Mouse (Mus musculus) bone marrow, adult 2 months (tissue): ENCODE data around the gene Sidt1. TPM values are rescaled to one million over a fixed set of nuclear protein-coding genes. Genes with fewer than 3 reads are reported as not detected.

Experiments
- H3K27ac ChIP-seq: fragments of 200-500 bp; 2 replicates; pipeline ENCODE4 v1.5.1; 2012; ENCODE audit warnings: low read depth, mild to moderate bottlenecking, control low read depth, inconsistent platforms, low read length; ENCODE audit not compliant: control insufficient read depth, poor library complexity, insufficient read depth
- H3K4me1 ChIP-seq: fragments of 200-500 bp; 2 replicates; pipeline ENCODE4 v1.6.1; 2011; ENCODE audit warnings: low read length; ENCODE audit not compliant: control insufficient read depth, insufficient read depth
- H3K4me3 ChIP-seq: fragments of 200-500 bp; replicated peaks from 2 replicates; pipeline ENCODE3; 2011; ENCODE audit warnings: mild to moderate bottlenecking, low read depth, low read length, control low read depth; ENCODE audit not compliant: control insufficient read depth
- CTCF ChIP-seq: fragments of 200-500 bp; IDR thresholded peaks from 2 replicates; pipeline ENCODE4 v1.5.1; 2011; ENCODE audit warnings: low read length, control low read depth; ENCODE audit not compliant: control insufficient read depth, insufficient read depth
- POLR2A ChIP-seq: fragments of 200-500 bp; IDR thresholded peaks from 2 replicates; pipeline ENCODE4 v1.6.1; 2011; ENCODE audit warnings: low read depth, mild to moderate bottlenecking, control low read depth, low read length, borderline replicate concordance; ENCODE audit not compliant: control insufficient read depth
- WGBS: fragments of 180-500 bp; shearing (Covaris S2); methylation state at CpG from one replicate; pipeline ENCODE4 v1.1.7; 2018; 5-methylcytosine and 5-hydroxymethylcytosine counted together
- polyA plus RNA-seq: library from polyadenylated mRNA; stranded (reverse); fragments of >200 nt; gene quantifications from 2 replicates; pipeline ENCODE4 v1.2.4, GENCODE M21; 2011; ENCODE audit warnings: low replicate concordance; ENCODE audit not compliant: missing spikeins, insufficient read depth, insufficient read length

Sidt1 gene
- polyA plus RNA-seq, 1 experiment: 3.6 TPM

- Histone ChIP-seq H3K4me3 (no peak overlapping the region), H3K4me1 (no peaks in the 10 kb centered on the region), H3K27ac (no peak overlapping the region)
- WGBS: 94% methylated on average over 9 of the region's 9 CpGs
- TF ChIP-seq CTCF: no peak
- no peak for TF ChIP-seq POLR2A
Measured at GRCm38 (mm10) chr16:44215513-44215912, 117.5 kb downstream of the Sidt1 start.

- H3K4me3 ChIP-seq: no peak overlapping the region
- 84% methylated on average over 7 of the region's 7 CpGs for WGBS
Measured at GRCm38 (mm10) chr16:44212703-44213102, 120.3 kb downstream of the Sidt1 start.

GRCm38 (mm10) chr16:44211054-44211414 is 122.0 kb downstream of the Sidt1 start:
- Histone ChIP-seq H3K4me1 (no peaks in the 10 kb centered on the region), H3K27ac (no peak overlapping the region), H3K4me3 (no peak overlapping the region)
- TF ChIP-seq CTCF (no peak), POLR2A (no peak)
- WGBS: 87% methylated on average over 1 of the region's 1 CpGs

More at GRCm38 (mm10) chr16:44212703-44213102, 120.3 kb downstream of the Sidt1 start:
- no peak for TF ChIP-seq POLR2A
- TF ChIP-seq CTCF: no peak
- Histone ChIP-seq H3K27ac (no peak overlapping the region), H3K4me1 (no peaks in the 10 kb centered on the region)

- TF ChIP-seq CTCF (no peak), POLR2A (no peak)
- H3K4me1 ChIP-seq: no peaks in the 10 kb centered on the region
- H3K27ac ChIP-seq: no peak overlapping the region
- H3K4me3 ChIP-seq: no peak overlapping the region
- WGBS: 71% methylated on average over 10 of the region's 10 CpGs
Measured at GRCm38 (mm10) chr16:44210156-44211053, 122.6 kb downstream of the Sidt1 start.

- H3K27ac ChIP-seq: no peak overlapping the region
- no peaks in the 10 kb centered on the region; the same call in 1 of the 2 replicates for H3K4me1 ChIP-seq
- TF ChIP-seq CTCF: no peak
- no peak for TF ChIP-seq POLR2A
- WGBS: 82% methylated on average over 8 of the region's 8 CpGs
- H3K4me3 ChIP-seq: no peak overlapping the region
Measured at GRCm38 (mm10) chr16:44205973-44206372, 127.0 kb downstream of the Sidt1 start.

- WGBS: 87% methylated on average over 6 of the region's 6 CpGs
- TF ChIP-seq POLR2A (no peak), CTCF (no peak)
- H3K27ac ChIP-seq: no peak overlapping the region
Measured at GRCm38 (mm10) chr16:44204331-44204730, 128.7 kb downstream of the Sidt1 start.

GRCm38 (mm10) chr16:44200146-44200545 is 132.8 kb downstream of the Sidt1 start:
- Histone ChIP-seq H3K27ac (no peak overlapping the region), H3K4me1 (peaks cover 4% of the 10 kb centered on the region; the same call in 1 of the 2 replicates), H3K4me3 (no peak overlapping the region)
- 89% methylated on average over 4 of the region's 4 CpGs for WGBS
- no peak for TF ChIP-seq POLR2A

More at GRCm38 (mm10) chr16:44204331-44204730, 128.7 kb downstream of the Sidt1 start:
- H3K4me1 ChIP-seq: peaks cover under 1% of the 10 kb centered on the region; the same call in 1 of the 2 replicates
- no peak overlapping the region for H3K4me3 ChIP-seq

GRCm38 (mm10) chr16:44199066-44199703 is 133.8 kb downstream of the Sidt1 start:
- no peak for TF ChIP-seq CTCF
- TF ChIP-seq POLR2A: no peak
- WGBS: 43% methylated on average over 14 of the region's 14 CpGs
- Histone ChIP-seq H3K4me3 (peak overlapping the region; percentile 24), H3K4me1 (peaks cover 4% of the 10 kb centered on the region; the same call in 1 of the 2 replicates), H3K27ac (peak overlapping the region; percentile 68)
